Mouse (Mus musculus) megakaryocyte, embryonic 14.5 days (primary cell): ENCODE data around the gene Ubxn11. TPM values are rescaled to one million over a fixed set of nuclear protein-coding genes. Genes with fewer than 3 reads are reported as not detected.
A peak's percentile ranks its signal among the peaks of the same experiment; 100 is the strongest.

Source experiments
- H3K27me3 ChIP-seq: replicated peaks from 2 replicates; pipeline ENCODE3; 2012; ENCODE audit warnings: inconsistent platforms
- H3K36me3 ChIP-seq: replicated peaks from 2 replicates; pipeline ENCODE3; 2012; ENCODE audit warnings: low read length, inconsistent platforms, mixed read lengths
- H3K4me1 ChIP-seq: 2 replicates; pipeline ENCODE4 v1.6.1; 2012; ENCODE audit warnings: inconsistent platforms
- H3K4me3 ChIP-seq: replicated peaks from 2 replicates; pipeline ENCODE3; 2012; ENCODE audit warnings: moderate library complexity, mild to moderate bottlenecking, inconsistent platforms
- H3K9me3 ChIP-seq: 2 replicates; pipeline ENCODE4 v1.6.1; 2012; ENCODE audit warnings: inconsistent platforms
- FLI1 ChIP-seq: IDR thresholded peaks from 2 replicates; pipeline ENCODE4 v1.6.1; 2012; ENCODE audit warnings: low read length, inconsistent platforms, mixed read lengths
- GATA1 ChIP-seq: IDR thresholded peaks from 3 replicates; pipeline ENCODE4 v1.6.1; 2012; ENCODE audit warnings: mixed read lengths, low read length, inconsistent platforms, borderline replicate concordance
- polyA plus RNA-seq: library from polyadenylated mRNA; stranded (reverse); fragments of >175 nt; gene quantifications from 2 replicates; pipeline ENCODE4 v1.2.3, GENCODE M21; 2012; ENCODE audit warnings: low replicate concordance; ENCODE audit not compliant: insufficient read depth

Gene Ubxn11
- polyA plus RNA-seq, 1 experiment, result 69.8 TPM

DNA sequence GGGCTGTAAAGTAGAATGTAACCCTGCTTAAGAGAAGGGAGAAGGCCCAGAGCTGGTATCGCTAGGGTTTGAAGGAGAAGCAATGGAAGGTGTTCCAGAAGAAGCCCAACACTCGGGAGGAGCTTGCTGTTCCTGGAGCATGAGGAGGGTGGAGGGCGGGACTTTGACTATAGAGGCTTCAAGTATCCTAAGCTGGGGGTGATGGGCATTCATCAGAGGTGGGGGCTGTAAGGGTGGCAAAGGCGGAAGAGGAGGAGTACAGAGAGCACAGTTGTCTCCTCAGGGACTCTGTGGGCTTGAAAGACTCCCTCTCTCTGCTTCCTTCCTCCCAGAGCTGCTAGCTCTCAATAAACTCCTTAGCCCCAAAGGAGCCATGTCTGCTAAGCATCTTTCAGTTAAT, 2.1 kb upstream of the Ubxn11 start:
- no peaks in the 10 kb centered on the region for H3K36me3 ChIP-seq
- H3K4me1 ChIP-seq, result peaks cover 73% of the 10 kb centered on the region
- no peaks in the 10 kb centered on the region for H3K27me3 ChIP-seq
- TF ChIP-seq GATA1 (no peak), FLI1 (no peak)
- no peak overlapping the region for H3K4me3 ChIP-seq
- no peaks in the 10 kb centered on the region for H3K9me3 ChIP-seq

DNA sequence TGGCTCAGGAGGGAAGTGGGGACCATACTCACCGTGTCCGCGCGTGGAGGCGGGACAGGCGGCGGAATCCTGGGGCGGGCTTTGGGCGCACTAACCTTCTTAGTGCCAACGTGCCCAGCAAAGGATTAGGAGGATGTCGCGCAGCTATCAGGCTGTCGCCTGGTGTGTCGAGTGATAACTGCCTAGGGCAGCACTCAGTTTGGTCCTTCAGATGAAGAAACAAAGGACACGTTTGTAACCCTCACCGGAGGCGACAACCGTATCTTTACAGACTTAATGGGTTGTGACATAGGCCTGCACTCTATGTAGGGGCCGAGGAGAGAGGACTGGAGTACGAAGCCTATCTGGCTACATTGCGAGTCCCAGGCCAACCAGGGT, 361 bp downstream of the Ubxn11 start:
- Histone ChIP-seq H3K27me3 (no peaks in the 10 kb centered on the region), H3K4me3 (peak overlapping the region; percentile 95), H3K4me1 (peaks cover 76% of the 10 kb centered on the region), H3K36me3 (peaks cover 1% of the 10 kb centered on the region), H3K9me3 (no peaks in the 10 kb centered on the region)
- TF ChIP-seq FLI1, result no peak
- no peak for TF ChIP-seq GATA1

DNA sequence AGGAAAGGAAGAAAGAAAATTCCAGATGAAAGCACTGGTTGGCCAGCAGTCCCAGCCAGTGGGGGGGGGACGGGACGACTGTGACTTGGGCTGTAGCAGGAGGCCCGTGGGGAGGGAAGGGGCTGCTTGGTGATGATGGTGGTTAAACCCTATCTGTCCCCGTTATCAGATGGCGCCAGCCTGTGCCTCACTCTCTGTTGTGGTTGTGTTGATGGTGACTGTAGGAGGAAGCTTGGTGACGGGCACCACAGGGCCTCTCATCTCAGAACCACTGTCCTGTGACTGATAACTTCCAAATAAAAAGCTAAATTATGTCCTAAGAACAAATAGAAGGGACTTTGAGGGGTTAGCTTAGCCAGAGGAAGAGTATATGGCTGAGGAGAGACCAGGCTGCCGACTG, 3.7 kb downstream of the Ubxn11 start:
- Histone ChIP-seq H3K4me3 (peak overlapping the region; percentile 83), H3K4me1 (peaks cover 83% of the 10 kb centered on the region), H3K36me3 (peaks cover 23% of the 10 kb centered on the region), H3K9me3 (no peaks in the 10 kb centered on the region), H3K27me3 (no peaks in the 10 kb centered on the region)
- TF ChIP-seq GATA1, result peak; percentile 53; the same call in 1 of the 3 replicates
- no peak for TF ChIP-seq FLI1

DNA sequence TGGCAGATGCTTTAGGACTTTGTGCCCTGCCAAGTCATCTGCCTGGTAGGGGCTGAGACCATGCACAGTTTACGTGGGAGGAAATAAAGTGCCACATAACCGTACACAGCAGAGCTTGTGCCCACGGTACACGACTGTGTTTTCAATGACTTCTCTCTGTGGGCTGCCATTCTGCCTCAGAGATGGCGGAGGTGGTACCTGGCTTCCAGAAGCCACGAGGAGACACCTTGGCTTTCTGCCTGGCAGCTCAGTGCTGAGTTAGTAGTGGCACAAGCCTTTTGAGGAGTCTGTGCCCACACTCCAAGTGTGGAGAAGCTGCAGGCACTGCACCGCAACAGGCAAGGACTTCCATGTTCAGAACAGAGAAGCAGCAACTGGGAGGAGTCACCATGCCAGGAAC, 5.4 kb downstream of the Ubxn11 start:
- Histone ChIP-seq H3K9me3 (no peaks in the 10 kb centered on the region), H3K4me1 (peaks cover 91% of the 10 kb centered on the region), H3K27me3 (no peaks in the 10 kb centered on the region), H3K36me3 (peaks cover 35% of the 10 kb centered on the region), H3K4me3 (peak overlapping the region; percentile 79)
- TF ChIP-seq GATA1, result no peak
- TF ChIP-seq FLI1, result no peak

DNA sequence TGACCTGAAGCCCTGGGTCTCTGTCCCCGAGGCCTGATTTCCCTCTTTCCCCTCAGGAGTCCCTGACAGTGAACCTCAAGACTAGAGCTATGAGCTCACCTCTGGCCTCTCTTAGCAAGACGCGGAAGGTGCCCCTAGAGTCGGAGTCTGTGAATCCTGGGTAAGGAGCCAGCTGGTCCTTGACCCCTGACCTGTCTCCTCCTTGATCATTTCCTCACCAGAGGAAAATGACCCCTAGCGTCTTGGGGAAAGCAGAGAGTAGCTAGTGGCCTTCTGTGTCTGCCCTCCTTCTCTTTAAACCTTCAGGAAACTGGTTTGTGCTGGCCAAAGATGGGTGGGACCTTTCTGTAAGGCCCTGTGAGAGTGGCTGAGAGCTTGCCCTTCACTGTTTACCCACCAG, 5.8 kb downstream of the Ubxn11 start:
- TF ChIP-seq GATA1, result no peak
- no peak for TF ChIP-seq FLI1
- Histone ChIP-seq H3K9me3 (no peaks in the 10 kb centered on the region), H3K36me3 (peaks cover 38% of the 10 kb centered on the region), H3K4me1 (peaks cover 91% of the 10 kb centered on the region), H3K4me3 (peak overlapping the region; percentile 79), H3K27me3 (no peaks in the 10 kb centered on the region)

DNA sequence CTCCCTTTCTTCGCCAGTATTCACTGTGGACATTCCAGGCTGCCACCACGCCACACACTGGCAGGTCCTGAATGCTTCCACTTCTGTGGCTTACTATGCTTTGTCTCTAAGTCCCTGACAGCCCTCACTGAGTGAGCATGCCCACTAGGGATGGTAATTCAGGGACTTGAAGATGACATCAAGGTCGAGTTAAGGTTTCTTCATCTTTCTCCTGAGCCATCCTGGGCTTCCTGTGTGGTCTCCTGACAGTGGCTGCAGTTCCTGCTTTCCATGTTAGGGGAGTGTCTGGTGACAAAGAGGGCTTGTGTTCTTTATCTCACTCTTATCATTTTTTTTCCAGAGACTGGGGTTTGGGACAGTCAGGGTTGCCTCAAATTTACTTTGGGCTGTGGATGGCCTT, 8.3 kb downstream of the Ubxn11 start:
- no peaks in the 10 kb centered on the region for H3K27me3 ChIP-seq
- H3K4me3 ChIP-seq, result peak overlapping the region; percentile 64
- H3K36me3 ChIP-seq, result peaks cover 49% of the 10 kb centered on the region
- H3K9me3 ChIP-seq, result no peaks in the 10 kb centered on the region
- peaks cover 100% of the 10 kb centered on the region for H3K4me1 ChIP-seq
- TF ChIP-seq FLI1 (no peak), GATA1 (no peak)

DNA sequence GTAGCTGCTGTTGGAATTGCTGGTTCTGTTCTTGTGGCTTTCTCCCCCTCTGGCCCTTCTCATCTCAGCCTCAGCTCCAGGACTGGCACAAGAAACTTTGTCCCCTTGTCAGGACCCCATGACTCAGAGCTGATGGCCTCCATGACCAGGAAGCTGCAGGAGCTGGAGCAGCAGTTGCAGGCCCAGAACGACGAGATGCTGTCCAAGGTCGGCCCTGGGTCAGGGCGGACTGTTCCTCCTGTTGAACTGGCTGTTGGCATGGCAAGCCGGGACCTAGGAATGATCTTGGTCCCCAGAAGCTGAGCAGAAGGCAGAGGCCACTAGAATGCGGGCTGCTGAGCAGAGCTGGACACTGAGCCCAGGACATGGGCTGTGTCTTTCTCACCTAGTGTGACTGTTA, 10.0 kb downstream of the Ubxn11 start:
- Histone ChIP-seq H3K27me3 (no peaks in the 10 kb centered on the region), H3K36me3 (peaks cover 54% of the 10 kb centered on the region), H3K4me1 (peaks cover 100% of the 10 kb centered on the region), H3K9me3 (no peaks in the 10 kb centered on the region), H3K4me3 (peak overlapping the region; percentile 85)
- no peak for TF ChIP-seq FLI1
- TF ChIP-seq GATA1, result no peak

DNA sequence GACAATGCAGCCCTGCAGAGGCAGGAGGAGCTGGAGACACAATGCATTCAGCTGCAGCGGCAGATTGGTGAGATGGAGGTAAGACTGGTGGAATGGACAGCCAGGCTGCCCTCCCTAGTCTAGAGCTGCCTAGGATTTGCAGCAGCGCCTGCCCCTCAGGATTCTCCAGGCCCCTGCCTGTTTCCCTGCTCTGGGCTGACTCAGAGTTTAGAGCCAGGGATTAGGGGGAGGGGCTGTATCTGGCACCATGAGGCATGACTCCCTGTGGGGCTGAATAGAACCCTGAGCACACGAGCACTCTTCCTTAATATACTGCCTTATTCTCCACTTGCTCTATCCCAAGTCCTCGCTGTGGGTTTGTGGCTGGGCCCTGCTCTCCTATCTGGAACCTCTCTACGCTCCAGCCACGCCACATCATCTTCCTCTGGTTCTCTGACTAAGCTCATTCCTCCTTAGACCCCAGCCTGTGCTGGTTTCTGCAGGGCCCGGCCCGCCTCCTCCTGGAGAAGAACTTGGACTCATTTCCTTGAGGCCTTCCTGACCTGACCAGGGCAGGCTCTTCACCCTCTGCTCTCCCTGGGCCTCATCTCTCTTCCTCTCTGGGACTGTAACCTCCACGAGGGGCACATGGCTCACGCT, 11.1 kb downstream of the Ubxn11 start:
- peak overlapping the region; percentile 85 for H3K4me3 ChIP-seq
- peaks cover 55% of the 10 kb centered on the region for H3K36me3 ChIP-seq
- H3K9me3 ChIP-seq, result no peaks in the 10 kb centered on the region
- no peaks in the 10 kb centered on the region for H3K27me3 ChIP-seq
- TF ChIP-seq FLI1, result no peak
- H3K4me1 ChIP-seq, result peaks cover 100% of the 10 kb centered on the region

DNA sequence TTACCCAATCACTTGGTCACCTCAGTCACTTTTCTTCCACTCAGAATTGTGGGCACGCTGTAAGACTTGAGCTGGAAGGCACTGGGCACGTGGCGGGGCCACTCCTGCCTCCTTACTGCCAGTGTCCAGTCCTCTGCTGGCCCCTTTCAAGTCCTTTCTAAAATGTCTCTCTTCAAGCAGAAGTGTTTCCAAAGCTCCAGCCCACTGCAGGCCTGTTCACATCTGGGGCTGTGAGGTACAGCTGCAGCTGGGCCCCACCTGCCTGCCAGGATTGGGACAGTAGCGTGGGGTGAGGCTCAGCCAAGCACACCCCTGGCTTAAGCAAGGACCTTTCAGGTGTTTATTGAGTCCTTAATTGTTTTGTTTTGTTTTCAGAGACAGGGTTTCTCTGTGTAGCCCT, 11.7 kb downstream of the Ubxn11 start:
- Histone ChIP-seq H3K4me1 (peaks cover 100% of the 10 kb centered on the region), H3K9me3 (no peaks in the 10 kb centered on the region)

DNA sequence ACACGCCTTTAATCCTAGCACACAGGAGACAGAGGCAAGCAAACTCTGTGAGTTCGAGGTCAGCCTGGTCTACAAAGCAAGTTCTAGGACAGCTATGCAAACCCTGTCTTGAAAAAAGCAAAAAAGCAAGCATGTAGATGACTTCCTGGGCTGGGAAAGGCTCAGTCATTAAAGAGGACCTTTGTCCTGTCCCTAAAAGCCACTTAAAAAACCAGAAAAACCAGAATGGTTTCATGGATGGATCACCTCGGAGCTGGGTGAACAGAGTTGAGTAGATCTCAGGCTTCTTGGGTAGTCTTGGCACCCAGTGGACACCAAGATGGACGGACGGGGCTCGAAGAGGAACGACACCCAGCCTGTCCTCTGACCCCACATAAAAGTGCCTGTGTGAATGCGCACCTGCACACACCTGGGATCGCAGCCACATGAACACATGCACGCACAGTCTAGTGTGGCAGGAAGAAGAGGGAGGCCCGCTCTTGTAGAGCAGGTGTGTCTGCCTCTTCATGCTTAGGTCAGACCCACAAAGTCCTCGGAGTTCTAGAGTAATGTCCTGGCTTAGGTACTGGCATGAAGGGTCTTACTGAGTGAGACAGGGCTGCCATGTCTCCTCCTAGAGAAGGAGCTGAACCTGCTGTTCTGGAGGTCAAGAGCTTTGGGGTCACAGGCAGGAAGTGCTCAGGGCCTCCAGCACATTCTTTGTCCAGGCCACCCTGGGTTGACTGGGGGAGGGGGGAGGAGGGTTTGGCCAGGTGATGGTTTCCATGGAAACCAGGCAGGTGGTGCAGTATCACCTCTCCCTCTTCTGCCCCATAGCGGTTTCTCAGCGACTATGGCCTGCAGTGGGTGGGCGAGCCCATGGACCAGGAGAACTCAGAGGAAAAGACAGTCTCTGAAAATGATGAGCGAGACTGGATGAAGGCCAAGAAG, 13.1 kb downstream of the Ubxn11 start:
- Histone ChIP-seq H3K27me3 (no peaks in the 10 kb centered on the region), H3K4me3 (peak overlapping the region; percentile 15), H3K4me1 (peaks cover 100% of the 10 kb centered on the region), H3K36me3 (peaks cover 46% of the 10 kb centered on the region), H3K9me3 (no peaks in the 10 kb centered on the region)
- no peak for TF ChIP-seq FLI1
- no peak for TF ChIP-seq GATA1

More for the DNA sequence above, 11.7 kb downstream of the Ubxn11 start:
- no peak for TF ChIP-seq GATA1
- no peak for TF ChIP-seq FLI1
- peak overlapping the region; percentile 73 for H3K4me3 ChIP-seq
- H3K27me3 ChIP-seq, result no peaks in the 10 kb centered on the region
- H3K36me3 ChIP-seq, result peaks cover 53% of the 10 kb centered on the region
